Mouse (Mus musculus): Measurements from ENCODE around the gene Borcs7.
A peak's percentile ranks its signal among the peaks of the same experiment; 100 is the strongest.

Borcs7 gene

GRCm38 (mm10) chr19:46689460-46690372 is at the start of gene Borcs7:
Gene Borcs7 (plus strand): TSS chr19:46689906.
- peak; percentile 88 for DNase-seq

GRCm38 (mm10) chr19:46640780-46641179 is 48.9 kb upstream of the Borcs7 start:
- DNase-seq, result no peak

- peak; percentile 88 for DNase-seq
These were observed 48.2 kb upstream of the Borcs7 start for GRCm38 (mm10) chr19:46641420-46642085.

GRCm38 (mm10) chr19:46642136-46642753 is 47.5 kb upstream of the Borcs7 start:
- no peak for DNase-seq

GRCm38 (mm10) chr19:46643236-46643635 is 46.5 kb upstream of the Borcs7 start:
- no peak for DNase-seq

- no peak for DNase-seq
These were observed 45.3 kb upstream of the Borcs7 start for GRCm38 (mm10) chr19:46644343-46644792.

- peak; percentile 69 for DNase-seq
These were observed 44.7 kb upstream of the Borcs7 start for GRCm38 (mm10) chr19:46644793-46645602.

GRCm38 (mm10) chr19:46646041-46646481 is 43.6 kb upstream of the Borcs7 start:
- DNase-seq, result peak; percentile 77

GRCm38 (mm10) chr19:46647254-46647653 is 42.5 kb upstream of the Borcs7 start:
- no peak for DNase-seq

GRCm38 (mm10) chr19:46647850-46648249 is 41.9 kb upstream of the Borcs7 start:
- DNase-seq, result no peak

GRCm38 (mm10) chr19:46648565-46648964 is 41.1 kb upstream of the Borcs7 start:
- no peak for DNase-seq

GRCm38 (mm10) chr19:46653188-46653587 is 36.5 kb upstream of the Borcs7 start:
- no peak for DNase-seq

GRCm38 (mm10) chr19:46653616-46654235 is 36.0 kb upstream of the Borcs7 start:
- no peak for DNase-seq

- no peak for DNase-seq
These were observed 34.1 kb upstream of the Borcs7 start for GRCm38 (mm10) chr19:46655626-46656025.

GRCm38 (mm10) chr19:46656151-46656840 is 33.4 kb upstream of the Borcs7 start:
- DNase-seq, result no peak

- DNase-seq, result no peak
These were observed 32.2 kb upstream of the Borcs7 start for GRCm38 (mm10) chr19:46657339-46658020.

GRCm38 (mm10) chr19:46658348-46658747 is 31.4 kb upstream of the Borcs7 start:
- DNase-seq, result no peak

- peak; percentile 39 for DNase-seq
These were observed 30.9 kb upstream of the Borcs7 start for GRCm38 (mm10) chr19:46658851-46659250.

GRCm38 (mm10) chr19:46661511-46661910 is 28.2 kb upstream of the Borcs7 start:
- peak; percentile 8 for DNase-seq

GRCm38 (mm10) chr19:46662214-46662613 is 27.5 kb upstream of the Borcs7 start:
- no peak for DNase-seq

GRCm38 (mm10) chr19:46662784-46663183 is 26.9 kb upstream of the Borcs7 start:
- no peak for DNase-seq

Data from kidney, adult 9 months (tissue).